Mouse (Mus musculus) MEL (cell line): Measurements from ENCODE around the gene Ppox. TPM values are rescaled to one million over a fixed set of nuclear protein-coding genes. Genes with fewer than 3 reads are reported as not detected.

Experiments
- DNase-seq: peaks from one replicate; pipeline ENCODE4 v3.0.0; 2011; ENCODE audit warnings: low read depth, low spot score
- H3K27ac ChIP-seq: 2 replicates; pipeline ENCODE4 v1.5.1; 2012; ENCODE audit warnings: low read depth, mild to moderate bottlenecking, control low read depth, low read length, moderate library complexity; ENCODE audit not compliant: control insufficient read depth
- H3K27me3 ChIP-seq, 2 experiments: fragments of 150-350 bp in 1 of 2; sonication (generic) in 1 of 2; 2 replicates each; pipeline ENCODE4 v1.6.1; 2012; ENCODE audit warnings: low read length in 2 of 2, mild to moderate bottlenecking in 2 of 2, improper control_type of control experiment in 1 of 2, moderate library complexity in 1 of 2; ENCODE audit not compliant: insufficient read depth in 2 of 2, control insufficient read depth in 1 of 2
- H3K36me3 ChIP-seq, 2 experiments: 2 replicates each; pipeline ENCODE4 v1.6.1; 2012 to 2014; ENCODE audit warnings: low read length in 2 of 2, improper control_type of control experiment in 1 of 2, inconsistent platforms in 1 of 2, mild to moderate bottlenecking in 1 of 2; ENCODE audit not compliant: insufficient read depth in 2 of 2, control insufficient read depth in 1 of 2
- H3K4me1 ChIP-seq, 2 experiments: fragments of 150-350 bp in 1 of 2; sonication (generic) in 1 of 2; 2 replicates each; pipeline ENCODE4 v1.6.1; 2012; ENCODE audit warnings: low read length in 2 of 2, improper control_type of control experiment in 1 of 2, mild to moderate bottlenecking in 1 of 2; ENCODE audit not compliant: insufficient read depth in 2 of 2, control insufficient read depth in 1 of 2
- H3K4me3 ChIP-seq, 2 experiments: fragments of 150-350 bp in 1 of 2; sonication (generic) in 1 of 2; 2 replicates each; pipeline ENCODE4 v1.5.1; 2012; ENCODE audit warnings: low read depth in 2 of 2, low read length in 2 of 2, mild to moderate bottlenecking in 2 of 2, moderate library complexity in 2 of 2, control low read depth in 1 of 2, improper control_type of control experiment in 1 of 2; ENCODE audit not compliant: control insufficient read depth in 1 of 2, insufficient read depth in 1 of 2
- H3K79me2 ChIP-seq: 2 replicates; pipeline ENCODE4 v1.6.1; 2012; ENCODE audit warnings: mild to moderate bottlenecking, low read length, moderate library complexity; ENCODE audit not compliant: control insufficient read depth, poor library complexity, insufficient read depth
- H3K9ac ChIP-seq: 2 replicates; pipeline ENCODE4 v1.6.1; 2012; ENCODE audit warnings: low read depth, mild to moderate bottlenecking, control low read depth, low read length, moderate library complexity; ENCODE audit not compliant: control insufficient read depth, poor library complexity, severe bottlenecking
- H3K9me3 ChIP-seq: fragments of 150-350 bp; sonication (generic); replicated peaks from 2 replicates; pipeline ENCODE4 v1.6.1; 2012; ENCODE audit warnings: mild to moderate bottlenecking, low read length, improper control_type of control experiment, moderate library complexity; ENCODE audit not compliant: insufficient read depth
- BHLHE40 ChIP-seq: IDR thresholded peaks from 2 replicates; pipeline ENCODE4 v1.6.1; 2012; ENCODE audit warnings: low read depth, mild to moderate bottlenecking, inconsistent platforms, low read length, improper control_type of control experiment, borderline replicate concordance
- CHD2 ChIP-seq: IDR thresholded peaks from 2 replicates; pipeline ENCODE4 v1.6.1; 2011; ENCODE audit warnings: low read length, improper control_type of control experiment
- GABPA ChIP-seq: IDR thresholded peaks from 2 replicates; pipeline ENCODE4 v1.6.1; 2012; ENCODE audit warnings: low read depth, mild to moderate bottlenecking, inconsistent platforms, low read length, improper control_type of control experiment, moderate library complexity
- GATA1 ChIP-seq: IDR thresholded peaks from 2 replicates; pipeline ENCODE4 v1.6.1; 2011; ENCODE audit warnings: low read depth, low read length, improper control_type of control experiment
- JUND ChIP-seq: IDR thresholded peaks from 2 replicates; pipeline ENCODE4 v1.6.1; 2011; ENCODE audit warnings: low read depth, mild to moderate bottlenecking, improper control_type of control experiment, low read length
- KAT2A ChIP-seq: conservative IDR thresholded peaks from 2 replicates; pipeline ENCODE4 v1.6.1; 2012; ENCODE audit warnings: low read depth, low read length, improper control_type of control experiment, inconsistent platforms
- MAX ChIP-seq: IDR thresholded peaks from 2 replicates; pipeline ENCODE4 v1.6.1; 2011; ENCODE audit warnings: low read length, improper control_type of control experiment
- POLR2A ChIP-seq, 2 experiments: IDR thresholded peaks; 2 replicates each; pipeline ENCODE4 v1.6.1; 2011 to 2012; ENCODE audit warnings: low read length in 2 of 2, mild to moderate bottlenecking in 2 of 2, control low read depth in 1 of 2, improper control_type of control experiment in 1 of 2, low read depth in 1 of 2, moderate library complexity in 1 of 2; ENCODE audit not compliant: control insufficient read depth in 1 of 2, insufficient read depth in 1 of 2, poor library complexity in 1 of 2
- POLR2AphosphoS2 ChIP-seq: IDR thresholded peaks from 2 replicates; pipeline ENCODE4 v1.6.1; 2011; ENCODE audit warnings: low read length, improper control_type of control experiment
- POLR2AphosphoS5 ChIP-seq: IDR thresholded peaks from 2 replicates; pipeline ENCODE4 v1.6.1; 2012; ENCODE audit warnings: low read depth, borderline replicate concordance, mild to moderate bottlenecking, inconsistent platforms, low read length, moderate library complexity, mixed read lengths
- RAD21 ChIP-seq: IDR thresholded peaks from 2 replicates; pipeline ENCODE4 v1.6.1; 2011; ENCODE audit warnings: mild to moderate bottlenecking, low read depth, low read length, improper control_type of control experiment
- TBP ChIP-seq: IDR thresholded peaks from 2 replicates; pipeline ENCODE4 v1.8.0; 2011; ENCODE audit warnings: low read depth, low read length, improper control_type of control experiment
- USF1 ChIP-seq: IDR thresholded peaks from 2 replicates; pipeline ENCODE4 v1.6.1; 2014; ENCODE audit warnings: low read depth, mild to moderate bottlenecking, inconsistent platforms, low read length, improper control_type of control experiment, moderate library complexity
- USF2 ChIP-seq, 2 experiments: IDR thresholded peaks; 2 replicates each; pipeline ENCODE4 v1.6.1; 2011 to 2012; ENCODE audit warnings: improper control_type of control experiment in 2 of 2, low read length in 2 of 2, borderline replicate concordance in 1 of 2, inconsistent platforms in 1 of 2, low read depth in 1 of 2, mild to moderate bottlenecking in 1 of 2; ENCODE audit not compliant: insufficient read depth in 1 of 2
- ZC3H11A ChIP-seq: IDR thresholded peaks from 2 replicates; pipeline ENCODE4 v1.6.1; 2012; ENCODE audit warnings: low read depth, mild to moderate bottlenecking, inconsistent platforms, low read length, improper control_type of control experiment
- ZKSCAN1 ChIP-seq: IDR thresholded peaks from 2 replicates; pipeline ENCODE4 v1.6.1; 2012; ENCODE audit warnings: low read depth, mild to moderate bottlenecking, inconsistent platforms, low read length, improper control_type of control experiment, moderate library complexity
- ZMIZ1 ChIP-seq: IDR thresholded peaks from 2 replicates; pipeline ENCODE4 v1.6.1; 2012; ENCODE audit warnings: low read depth, mild to moderate bottlenecking, inconsistent platforms, low read length, improper control_type of control experiment, moderate library complexity
- polyA plus RNA-seq, 2 experiments: library from polyadenylated mRNA; stranded (reverse) in 1 of 2; unstranded in 1 of 2; fragments of >175 nt in 1 of 2; fragments of >200 nt in 1 of 2; gene quantifications; 2 replicates each; pipeline versions ENCODE4 v1.2.1 to v1.2.4; 2012; ENCODE audit warnings: low replicate concordance in 2 of 2, low read depth in 1 of 2; ENCODE audit not compliant: insufficient read length in 2 of 2, insufficient read depth in 1 of 2, missing spikeins in 1 of 2
- total RNA-seq: library from RNA; depleted of rRNA; stranded (reverse); fragments of 300-350 nt; gene quantifications from 2 replicates; pipeline ENCODE4 v1.2.3, GENCODE M21; 2012

Gene Ppox
- total and polyA plus RNA-seq, 3 experiments: 27.0 to 63.6 TPM; not detected in 1

DNA sequence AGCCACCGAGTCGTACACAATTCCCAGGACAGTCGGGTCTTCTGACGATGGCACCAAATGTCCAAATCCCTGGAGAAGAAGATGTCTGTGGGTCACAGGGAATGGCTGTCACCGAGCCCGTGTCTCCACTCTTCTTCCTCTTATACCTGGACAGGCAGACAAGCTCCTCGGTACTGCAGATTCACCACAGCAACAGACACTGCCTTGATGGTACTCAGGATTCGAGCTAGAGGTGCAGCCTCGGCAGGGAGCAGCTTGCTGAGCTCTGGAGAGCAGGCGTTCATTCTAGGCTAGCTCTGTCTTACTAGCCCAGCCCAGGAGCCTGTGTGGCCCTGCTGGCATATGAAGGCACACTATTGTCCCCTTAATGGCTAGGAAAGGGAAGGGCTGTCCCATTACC lies 3.2 kb downstream of the Ppox start:
- no peaks in the 10 kb centered on the region for H3K9me3 ChIP-seq
- no peak overlapping the region for H3K27ac ChIP-seq
- DNase-seq: no peak
- TF ChIP-seq POLR2AphosphoS2 (no peak), USF2 (IDR thresholded peaks at IDR 0.05; ENCODE audit: borderline replicate concordance in 1 of 2, insufficient read depth in 1 of 2, low read depth in 1 of 2, low read length in 2 of 2) (no peak), RAD21 (no peak), CHD2 (no peak), JUND (no peak), USF1 (no peak), ZC3H11A (no peak), TBP (no peak), MAX (no peak), BHLHE40 (no peak), ZKSCAN1 (no peak), KAT2A (no peak), GABPA (no peak)
- no peak overlapping the region for H3K4me3 ChIP-seq
- peaks cover 4% of the 10 kb centered on the region; the same call in 1 of the 2 replicates for H3K79me2 ChIP-seq
- H3K9ac ChIP-seq: no peak overlapping the region
- H3K4me1 ChIP-seq: peaks cover 0 to 10% of the 10 kb centered on the region in 2 experiments; a peak in 1 of 4 replicates
- no peaks in the 10 kb centered on the region for H3K27me3 ChIP-seq
- H3K36me3 ChIP-seq: peaks cover 1 to 13% of the 10 kb centered on the region in 2 experiments

DNA sequence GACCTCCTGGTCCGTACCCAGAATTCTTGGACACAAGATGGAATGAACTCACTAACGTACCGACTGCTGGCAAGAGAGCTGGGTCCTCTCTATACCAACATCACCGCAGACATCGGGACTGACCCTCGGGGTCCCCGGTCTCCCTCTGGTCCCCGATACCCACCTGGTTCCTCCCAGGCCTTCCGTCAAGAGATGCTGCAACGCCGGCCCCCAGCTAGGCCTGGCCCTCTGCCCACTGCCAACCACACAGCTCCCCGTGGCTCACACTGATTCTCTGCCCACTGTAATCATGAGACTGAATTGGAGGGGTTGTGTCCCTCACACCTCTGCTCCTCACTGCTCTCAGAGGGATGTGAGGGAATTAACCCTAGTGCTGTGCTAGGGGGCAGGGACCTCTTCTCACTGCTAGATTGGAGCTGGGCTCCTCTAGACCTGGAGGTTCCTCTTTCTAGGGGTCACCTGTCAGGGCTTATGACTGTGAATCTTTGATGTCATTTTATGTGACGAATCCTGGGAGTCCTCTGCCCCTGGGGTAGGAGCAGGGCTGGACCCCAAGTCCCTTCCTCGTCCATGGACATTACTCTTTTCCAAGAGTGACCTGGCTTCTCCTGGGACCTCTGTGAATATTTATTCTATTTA lies 4.8 kb downstream of the Ppox start:
- TF ChIP-seq USF2 (IDR thresholded peaks at IDR 0.05; ENCODE audit: borderline replicate concordance in 1 of 2, insufficient read depth in 1 of 2, low read depth in 1 of 2, low read length in 2 of 2) (0 out of 4 replicates have a peak, but pooled peaks of 1 of the 2 experiments have one; percentile 43), POLR2A (IDR thresholded peaks at IDR 0.05; ENCODE audit: control insufficient read depth in 1 of 2, insufficient read depth in 1 of 2, low read depth in 1 of 2, low read length in 2 of 2, poor library complexity in 1 of 2) (peak in 1 of 2 experiments; percentile 15; a peak in 1 of 4 replicates), POLR2AphosphoS5 (no peak), GATA1 (no peak), POLR2AphosphoS2 (peak; percentile 35; the same call in 1 of the 2 replicates), ZKSCAN1 (no peak), ZMIZ1 (peak; percentile 61; the same call in 1 of the 2 replicates), USF1 (peak; percentile 82)
- peaks cover 1 to 19% of the 10 kb centered on the region in 2 experiments for H3K36me3 ChIP-seq
- peaks cover 8 to 19% of the 10 kb centered on the region in 2 experiments for H3K4me1 ChIP-seq

More for the DNA sequence above, 4.8 kb downstream of the Ppox start:
- DNase-seq: peak; percentile 53
- Histone ChIP-seq H3K27me3 (no peaks in the 10 kb centered on the region), H3K27ac (no peak overlapping the region), H3K79me2 (peaks cover 4% of the 10 kb centered on the region; the same call in 1 of the 2 replicates), H3K4me3 (no peak overlapping the region), H3K9me3 (no peaks in the 10 kb centered on the region), H3K9ac (no peak overlapping the region)
